Mouse (Mus musculus): Measurements from ENCODE around the gene Asphd1.

- TF ChIP-seq CTCF (IDR thresholded peaks at IDR 0.05; ENCODE audit: borderline replicate concordance, insufficient read depth, low read length) (no peak), POLR2A (IDR thresholded peaks at IDR 0.05; ENCODE audit: low read depth, low read length) (no peak)
Observed at GRCm38 (mm10) chr7:126996449-126996848, 47.1 kb upstream of the Asphd1 start.
